Mouse (Mus musculus) myocyte (in vitro differentiated cells): Measurements from ENCODE around the gene Rgl1.

ENCODE experiments used
- CEBPB ChIP-seq: IDR thresholded peaks from 2 replicates; pipeline ENCODE4 v1.6.1; 2011; ENCODE audit warnings: mild to moderate bottlenecking, moderate library complexity; ENCODE audit not compliant: poor library complexity, insufficient read depth, severe bottlenecking
- E2F4 ChIP-seq: IDR thresholded peaks from one replicate; pipeline ENCODE4 v1.6.1; 2011; ENCODE audit warnings: mild to moderate bottlenecking, control low read depth, moderate library complexity; ENCODE audit not compliant: insufficient read depth
- MAX ChIP-seq: IDR thresholded peaks from one replicate; pipeline ENCODE4 v1.6.1; 2011; ENCODE audit warnings: low read depth, mild to moderate bottlenecking, control low read depth
- POLR2A ChIP-seq: IDR thresholded peaks from one replicate; pipeline ENCODE4 v1.6.1; 2011; ENCODE audit warnings: low read depth, mild to moderate bottlenecking, control low read depth, moderate library complexity; ENCODE audit not compliant: insufficient read length
- POLR2AphosphoS2 ChIP-seq: IDR thresholded peaks from one replicate; pipeline ENCODE4 v1.6.1; 2011; ENCODE audit warnings: low read depth, control low read depth; ENCODE audit not compliant: insufficient read length
- TCF12 ChIP-seq: IDR thresholded peaks from one replicate; pipeline ENCODE4 v1.6.1; 2011; ENCODE audit warnings: mild to moderate bottlenecking, control low read depth; ENCODE audit not compliant: poor library complexity, insufficient read depth, severe bottlenecking
- TCF3 ChIP-seq: IDR thresholded peaks from one replicate; pipeline ENCODE4 v1.6.1; 2011; ENCODE audit warnings: low read depth, control low read depth; ENCODE audit not compliant: insufficient read length
- USF1 ChIP-seq: IDR thresholded peaks from one replicate; pipeline ENCODE4 v1.6.1; 2011; ENCODE audit warnings: low read depth, mild to moderate bottlenecking, control low read depth, moderate library complexity

GRCm38 (mm10) chr1:152800633-152801176 is 34.6 kb upstream of the Rgl1 start:
- no peak for TF ChIP-seq POLR2AphosphoS2
- TF ChIP-seq E2F4: no peak
- no peak for TF ChIP-seq MAX
- TF ChIP-seq POLR2A: no peak
- no peak for TF ChIP-seq USF1
- TF ChIP-seq TCF3: no peak
- no peak for TF ChIP-seq TCF12
- no peak for TF ChIP-seq CEBPB
